24 mouse cellular contexts compared by ENCODE assay signal in genomic region chr16:58689555-58690169, GRCm38 (mm10). TPM values are rescaled to one million over a fixed set of nuclear protein-coding genes. Genes with fewer than 3 reads are reported as not detected.
DNase-seq lines count a peak whose midpoint lies in the region; ATAC-seq and TF ChIP-seq lines count a peak whose summit lies in the region.
"Had no signal": no experiment of that assay in that cellular context is flagged by ENCODE, and none has a peak within 500 bp of the region (broad histone marks: within the 10 kb centered on the region; RNA-seq: fewer than 3 reads in every experiment).

No protein-coding gene starts in this region.

- no peaks in the 10 kb centered on the region for H3K79me2 ChIP-seq in MEL (ENCODE audit: control insufficient read depth, insufficient read depth, low read length, poor library complexity)

- peak; percentile 62 to 65; a peak in 3 of 4 replicates for TF ChIP-seq EP300 in MEL (IDR thresholded peaks at IDR 0.05; ENCODE audit: low read depth in 1 of 2, low read length in 2 of 2)

- H3K4me1 ChIP-seq in spleen, adult 2 months (ENCODE audit: control insufficient read depth, insufficient read depth, insufficient read length) = peaks cover 8% of the 10 kb centered on the region; the same call in 1 of the 2 replicates
- H3K4me1 ChIP-seq in MEL (ENCODE audit: control insufficient read depth in 1 of 2, insufficient read depth in 2 of 2, low read length in 2 of 2) = peaks cover 2 to 17% of the 10 kb centered on the region in 2 experiments; a peak in 3 of 4 replicates
- H3K4me1 ChIP-seq in intestine, postnatal 0 days (replicated peaks; ENCODE audit: control insufficient read depth, insufficient read depth, low read length) = no peaks in the 10 kb centered on the region
- H3K4me1 ChIP-seq in midbrain, embryonic 15.5 days = no peaks in the 10 kb centered on the region
- H3K4me1 ChIP-seq: embryonic facial prominence, embryonic 10.5 days; forebrain, embryonic 13.5 days; hindbrain, embryonic 12.5 days; intestine, embryonic 15.5 days had no signal

- no peak for TF ChIP-seq CTCF in spleen, adult 2 months (IDR thresholded peaks at IDR 0.05; ENCODE audit: extremely low read depth, insufficient read depth, insufficient read length, insufficient replicate concordance)
- no peak for TF ChIP-seq CTCF in MEL (IDR thresholded peaks at IDR 0.05 in 2 of 3, conservative IDR thresholded peaks at IDR 0.05 in 1 of 3; ENCODE audit: control insufficient read depth in 1 of 3, insufficient read depth in 1 of 3, low read depth in 2 of 3, low read length in 3 of 3, poor library complexity in 1 of 3, severe bottlenecking in 1 of 3)
- TF ChIP-seq CTCF in intestine, postnatal 0 days (IDR thresholded peaks at IDR 0.05; ENCODE audit: low read depth) = no peak

- 57% methylated on average over 5 of the region's 5 CpGs for WGBS in spleen, adult 2 months
- 76% methylated on average over 5 of the region's 5 CpGs for WGBS in intestine, postnatal 0 days
- 84% methylated on average over 5 of the region's 5 CpGs for WGBS in midbrain, embryonic 15.5 days

- H3K4me2 ChIP-seq in intestine, postnatal 0 days (replicated peaks; ENCODE audit: low read depth) = no peak overlapping the region
- H3K4me2 ChIP-seq in midbrain, embryonic 15.5 days = no peak overlapping the region
- H3K4me2 ChIP-seq: forebrain, embryonic 13.5 days; heart, embryonic 13.5 days; hindbrain, embryonic 12.5 days; intestine, embryonic 15.5 days had no signal

- no peak for DNase-seq in spleen, adult 2 months (ENCODE audit: low read depth in 1 of 2, low spot score in 2 of 2)
- no peak for DNase-seq in spleen, postnatal 14 days (ENCODE audit: low spot score in 2 of 2)
- no peak for DNase-seq in MEL (ENCODE audit: low read depth, low spot score)
- no peak for DNase-seq in cerebellum, postnatal 4 days (ENCODE audit: low spot score in 2 of 2)
- DNase-seq: adrenal gland, postnatal 10 days; cerebellum, adult 11-12 months; cerebellum, adult 9-10 months; cerebellum, postnatal 36 days; forebrain, postnatal 0 days; gastrocnemius, postnatal 14 days; heart, postnatal 4 days had no signal

- TF ChIP-seq RAD21 in MEL (IDR thresholded peaks at IDR 0.05; ENCODE audit: low read depth, low read length) = no peak

- peak; percentile 33 for ATAC-seq in inflammation-experienced regulatory T-cells, adult 6 months
- no peak for ATAC-seq in intestine, postnatal 0 days
- ATAC-seq in midbrain, embryonic 15.5 days (replicated peaks) = no peak
- ATAC-seq: forebrain, embryonic 13.5 days; forebrain, postnatal 0 days; hindbrain, embryonic 16.5 days; intestine, embryonic 15.5 days had no signal

- no peaks in the 10 kb centered on the region for H3K9me3 ChIP-seq in MEL (replicated peaks; ENCODE audit: insufficient read depth, low read length)
- no peaks in the 10 kb centered on the region for H3K9me3 ChIP-seq in intestine, postnatal 0 days (ENCODE audit: control insufficient read depth)
- H3K9me3 ChIP-seq in midbrain, embryonic 15.5 days = no peaks in the 10 kb centered on the region
- H3K9me3 ChIP-seq: embryonic facial prominence, embryonic 10.5 days; forebrain, embryonic 13.5 days; heart, embryonic 13.5 days; hindbrain, embryonic 12.5 days; intestine, embryonic 15.5 days had no signal

- TF ChIP-seq POLR2A in spleen, adult 2 months (IDR thresholded peaks at IDR 0.05; ENCODE audit: low read depth, low read length) = no peak
- no peak for TF ChIP-seq POLR2A in MEL (IDR thresholded peaks at IDR 0.05; ENCODE audit: control insufficient read depth in 1 of 2, insufficient read depth in 1 of 2, low read depth in 1 of 2, low read length in 2 of 2, poor library complexity in 1 of 2)

- no peaks in the 10 kb centered on the region for H3K27me3 ChIP-seq in spleen, adult 2 months (ENCODE audit: control insufficient read depth, insufficient read depth, low read length)
- no peaks in the 10 kb centered on the region for H3K27me3 ChIP-seq in MEL (ENCODE audit: control insufficient read depth in 1 of 2, insufficient read depth in 2 of 2, low read length in 2 of 2)
- H3K27me3 ChIP-seq in intestine, postnatal 0 days (replicated peaks; ENCODE audit: control insufficient read depth, insufficient read depth, low read length) = no peaks in the 10 kb centered on the region
- no peaks in the 10 kb centered on the region for H3K27me3 ChIP-seq in midbrain, embryonic 15.5 days (replicated peaks)
- H3K27me3 ChIP-seq: forebrain, embryonic 13.5 days; heart, embryonic 13.5 days; hindbrain, embryonic 12.5 days; intestine, embryonic 15.5 days had no signal

- H3K36me3 ChIP-seq in spleen, adult 2 months (ENCODE audit: control insufficient read depth, insufficient read depth, low read length) = no peaks in the 10 kb centered on the region
- peaks cover 0 to 25% of the 10 kb centered on the region in 2 experiments; a peak in 2 of 4 replicates for H3K36me3 ChIP-seq in MEL (ENCODE audit: control insufficient read depth in 1 of 2, insufficient read depth in 2 of 2, low read length in 2 of 2)
- no peaks in the 10 kb centered on the region for H3K36me3 ChIP-seq in intestine, postnatal 0 days (ENCODE audit: control insufficient read depth, insufficient read depth)
- H3K36me3 ChIP-seq in midbrain, embryonic 15.5 days (replicated peaks) = no peaks in the 10 kb centered on the region
- H3K36me3 ChIP-seq: embryonic facial prominence, embryonic 10.5 days; heart, embryonic 13.5 days; hindbrain, embryonic 12.5 days; intestine, embryonic 15.5 days had no signal

- H3K27ac ChIP-seq in spleen, adult 2 months (ENCODE audit: insufficient read depth, low read length) = peak overlapping the region; percentile 28; the same call in 1 of the 2 replicates
- no peak overlapping the region for H3K27ac ChIP-seq in MEL (ENCODE audit: control insufficient read depth, low read depth, low read length)
- no peak overlapping the region for H3K27ac ChIP-seq in intestine, postnatal 0 days (ENCODE audit: low read depth, low read length)
- no peak overlapping the region for H3K27ac ChIP-seq in midbrain, embryonic 15.5 days
- H3K27ac ChIP-seq: embryonic facial prominence, embryonic 10.5 days; forebrain, embryonic 13.5 days; heart, embryonic 13.5 days; hindbrain, embryonic 12.5 days; intestine, embryonic 15.5 days had no signal

- no peak overlapping the region for H3K9ac ChIP-seq in MEL (ENCODE audit: control insufficient read depth, low read depth, low read length, poor library complexity, severe bottlenecking)
- no peak overlapping the region for H3K9ac ChIP-seq in intestine, postnatal 0 days (ENCODE audit: low read depth, low read length)
- H3K9ac ChIP-seq in midbrain, embryonic 15.5 days = no peak overlapping the region
- H3K9ac ChIP-seq: forebrain, embryonic 13.5 days; forebrain, postnatal 0 days; heart, embryonic 13.5 days; hindbrain, embryonic 12.5 days; intestine, embryonic 15.5 days had no signal

- H3K4me3 ChIP-seq in spleen, adult 2 months (ENCODE audit: extremely low read depth, insufficient read depth, insufficient read length) = no peak overlapping the region
- H3K4me3 ChIP-seq in MEL (ENCODE audit: control insufficient read depth in 1 of 2, insufficient read depth in 1 of 2, low read depth in 2 of 2, low read length in 2 of 2) = no peak overlapping the region; a peak in 1 of 4 replicates
- no peak overlapping the region for H3K4me3 ChIP-seq in intestine, postnatal 0 days (ENCODE audit: low read depth, low read length)
- no peak overlapping the region for H3K4me3 ChIP-seq in midbrain, embryonic 15.5 days
- H3K4me3 ChIP-seq: embryonic facial prominence, embryonic 10.5 days; forebrain, embryonic 13.5 days; heart, embryonic 13.5 days; hindbrain, embryonic 12.5 days; intestine, embryonic 15.5 days had no signal

TF ChIP-seq in MEL, 35 proteins besides CTCF, POLR2A, EP300 and RAD21 (continues in another document):
- peak; percentile 49; the same call in 1 of the 2 replicates for TF ChIP-seq ETS1 (IDR thresholded peaks at IDR 0.05; ENCODE audit: low read depth, low read length)
- no peak for TF ChIP-seq TBP (IDR thresholded peaks at IDR 0.05; ENCODE audit: low read depth, low read length)

RNA-seq across cellular contexts. Expression of gene Cpox, which starts 19.6 kb away (rescaled TPM):
- 22.3 and 36.3 TPM in 2 replicates for polyA plus RNA-seq in spleen, adult 2 months (2012; rRNA removed)
- 159 and 204 TPM in 2 replicates for total RNA-seq in MEL (2012; rRNA removed)
- polyA plus RNA-seq in MEL (2012; ENCODE audit: insufficient read depth in 1 of 2, insufficient read length in 2 of 2, low read depth in 1 of 2, low replicate concordance in 2 of 2, missing spikeins in 1 of 2) = 100 to 1,000 TPM; 110 to 421 TPM
- polyA plus RNA-seq in inflammation-experienced regulatory T-cells, adult 6 months (2017; shearing (Covaris generic)) = 10 to 100 TPM; 38.9 to 52.3 (median 41.0) TPM
- 54.5 and 56.7 TPM in 2 replicates for polyA plus RNA-seq in intestine, postnatal 0 days (2015; fragmentation: Nextera tagmentation; extraction: Ambion mirVana)
- polyA plus RNA-seq in midbrain, embryonic 15.5 days (2015; fragmentation: Nextera tagmentation; extraction: Ambion mirVana) = 15.5 and 15.8 TPM in 2 replicates

RNA-seq across cellular contexts. Expression of gene Gpr15, which starts 29.2 kb away (rescaled TPM):
- polyA plus RNA-seq in spleen, adult 2 months (2012; rRNA removed) = 0.70 and 0.86 TPM in 2 replicates
- total RNA-seq in MEL (2012; rRNA removed) = not detected in 2 replicates
- not detected for polyA plus RNA-seq in MEL (2012; ENCODE audit: insufficient read depth in 1 of 2, insufficient read length in 2 of 2, low read depth in 1 of 2, low replicate concordance in 2 of 2, missing spikeins in 1 of 2)
- 10 to 100 TPM; 25.1 to 29.8 (median 28.5) TPM for polyA plus RNA-seq in inflammation-experienced regulatory T-cells, adult 6 months (2017; shearing (Covaris generic))
- 0.20 and 0.34 TPM in 2 replicates for polyA plus RNA-seq in intestine, postnatal 0 days (2015; fragmentation: Nextera tagmentation; extraction: Ambion mirVana)
- 0.13 TPM in 1 of 2 replicates, not detected in the other for polyA plus RNA-seq in midbrain, embryonic 15.5 days (2015; fragmentation: Nextera tagmentation; extraction: Ambion mirVana)
- total RNA-seq: adrenal gland, postnatal 10 days; gastrocnemius, adult 18-20 months; gastrocnemius, postnatal 14 days; heart, postnatal 4 days had no signal
- polyA plus RNA-seq: embryonic facial prominence, embryonic 10.5 days; embryonic facial prominence, embryonic 14.5 days; forebrain, embryonic 13.5 days; forebrain, postnatal 0 days; gonadal fat pad, adult 2 months; heart, embryonic 13.5 days; hindbrain, embryonic 12.5 days; hindbrain, embryonic 16.5 days; intestine, embryonic 15.5 days had no signal

RNA-seq across cellular contexts. Expression of gene Cldnd1, which starts 38.0 kb away (rescaled TPM):
- polyA plus RNA-seq in spleen, adult 2 months (2012; rRNA removed) = 26.0 and 27.5 TPM in 2 replicates
- total RNA-seq in MEL (2012; rRNA removed) = 16.9 and 18.5 TPM in 2 replicates
- polyA plus RNA-seq in MEL (2012; ENCODE audit: insufficient read depth in 1 of 2, insufficient read length in 2 of 2, low read depth in 1 of 2, low replicate concordance in 2 of 2, missing spikeins in 1 of 2) = 10 to 100 TPM in 1 of 2 experiments, not detected in 1; 34.3 TPM
- 100 to 1,000 TPM; 231 to 337 (median 232) TPM for polyA plus RNA-seq in inflammation-experienced regulatory T-cells, adult 6 months (2017; shearing (Covaris generic))
- polyA plus RNA-seq in intestine, postnatal 0 days (2015; fragmentation: Nextera tagmentation; extraction: Ambion mirVana) = 86.0 and 86.1 TPM in 2 replicates
- 124 and 130 TPM in 2 replicates for polyA plus RNA-seq in midbrain, embryonic 15.5 days (2015; fragmentation: Nextera tagmentation; extraction: Ambion mirVana)

RNA-seq across cellular contexts. Expression of gene E330017A01Rik, which starts 51.1 kb away (rescaled TPM):
- not detected in 2 replicates for polyA plus RNA-seq in spleen, adult 2 months (2012; rRNA removed)
- total RNA-seq in MEL (2012; rRNA removed) = 4.3 and 7.5 TPM in 2 replicates
- polyA plus RNA-seq in MEL (2012; ENCODE audit: insufficient read depth in 1 of 2, insufficient read length in 2 of 2, low read depth in 1 of 2, low replicate concordance in 2 of 2, missing spikeins in 1 of 2) = 1 to 10 TPM in 1 of 2 experiments, not detected in 1; 8.2 TPM
- polyA plus RNA-seq in inflammation-experienced regulatory T-cells, adult 6 months (2017; shearing (Covaris generic)) = not detected
- polyA plus RNA-seq in intestine, postnatal 0 days (2015; fragmentation: Nextera tagmentation; extraction: Ambion mirVana) = not detected in 2 replicates
- not detected in 2 replicates for polyA plus RNA-seq in midbrain, embryonic 15.5 days (2015; fragmentation: Nextera tagmentation; extraction: Ambion mirVana)
- total RNA-seq: adrenal gland, postnatal 10 days; forebrain, postnatal 0 days; gastrocnemius, adult 18-20 months; gastrocnemius, postnatal 14 days; heart, postnatal 4 days had no signal
- polyA plus RNA-seq: embryonic facial prominence, embryonic 10.5 days; embryonic facial prominence, embryonic 14.5 days; forebrain, embryonic 13.5 days; forebrain, postnatal 0 days; gonadal fat pad, adult 2 months; heart, embryonic 13.5 days; heart, postnatal 0 days; hindbrain, embryonic 12.5 days; hindbrain, embryonic 16.5 days; intestine, embryonic 15.5 days had no signal

Comparison
In these comparisons a context has a peak if more than half of its experiments do, and no peak if none do; other contexts are left out.
1. RNA of gene Gpr15, which starts 29.2 kb away (polyA plus RNA-seq): 25.1 to 29.8 TPM in inflammation-experienced regulatory T-cells, adult 6 months; 0.70 to 0.86 TPM in spleen, adult 2 months, 0.20 to 0.34 TPM in intestine, postnatal 0 days, 0.13 TPM in midbrain, embryonic 15.5 days and not detected in MEL; every median in the first group is over 10 times any median in the second.